Mouse (Mus musculus): ENCODE measurements around the gene Grm4. TPM values are rescaled to one million over a fixed set of nuclear protein-coding genes. Genes with fewer than 3 reads are reported as not detected.

Grm4 gene
- polyA plus RNA-seq, 1 experiment: 0.81 TPM

- H3K27ac ChIP-seq (ENCODE audit: control insufficient read depth, insufficient read depth, low read depth, low read length): no peak overlapping the region
- H3K4me1 ChIP-seq (ENCODE audit: control insufficient read depth, insufficient read depth, low read length): no peaks in the 10 kb centered on the region
- no peak for TF ChIP-seq POLR2A (IDR thresholded peaks at IDR 0.05; ENCODE audit: control insufficient read depth, low read depth, low read length)
- TF ChIP-seq CTCF (IDR thresholded peaks at IDR 0.05; ENCODE audit: control insufficient read depth, insufficient read depth, insufficient replicate concordance, low read depth, low read length): no peak
- peak overlapping the region; percentile 79 for H3K4me3 ChIP-seq (ENCODE audit: control insufficient read depth, low read depth, low read length)
- H3K36me3 ChIP-seq (ENCODE audit: control insufficient read depth, insufficient read depth, low read length): no peaks in the 10 kb centered on the region
- no peaks in the 10 kb centered on the region for H3K27me3 ChIP-seq (ENCODE audit: control insufficient read depth, insufficient read depth, low read length)
These were observed 61.2 kb downstream of the Grm4 start for GRCm38 (mm10) chr17:27459979-27460378.

GRCm38 (mm10) chr17:27459241-27459640, 62.0 kb downstream of the Grm4 start:
- Histone ChIP-seq H3K4me1 (ENCODE audit: control insufficient read depth, insufficient read depth, low read length) (no peaks in the 10 kb centered on the region), H3K27ac (ENCODE audit: control insufficient read depth, insufficient read depth, low read depth, low read length) (no peak overlapping the region), H3K4me3 (ENCODE audit: control insufficient read depth, low read depth, low read length) (peak overlapping the region; percentile 79), H3K27me3 (ENCODE audit: control insufficient read depth, insufficient read depth, low read length) (no peaks in the 10 kb centered on the region), H3K36me3 (ENCODE audit: control insufficient read depth, insufficient read depth, low read length) (no peaks in the 10 kb centered on the region)
- TF ChIP-seq CTCF (IDR thresholded peaks at IDR 0.05; ENCODE audit: control insufficient read depth, insufficient read depth, insufficient replicate concordance, low read depth, low read length) (no peak), POLR2A (IDR thresholded peaks at IDR 0.05; ENCODE audit: control insufficient read depth, low read depth, low read length) (no peak)

GRCm38 (mm10) chr17:27457863-27458494, 63.2 kb downstream of the Grm4 start:
- Histone ChIP-seq H3K27ac (ENCODE audit: control insufficient read depth, insufficient read depth, low read depth, low read length) (no peak overlapping the region), H3K27me3 (ENCODE audit: control insufficient read depth, insufficient read depth, low read length) (no peaks in the 10 kb centered on the region), H3K4me1 (ENCODE audit: control insufficient read depth, insufficient read depth, low read length) (no peaks in the 10 kb centered on the region), H3K4me3 (ENCODE audit: control insufficient read depth, low read depth, low read length) (no peak overlapping the region), H3K36me3 (ENCODE audit: control insufficient read depth, insufficient read depth, low read length) (no peaks in the 10 kb centered on the region)
- TF ChIP-seq POLR2A (IDR thresholded peaks at IDR 0.05; ENCODE audit: control insufficient read depth, low read depth, low read length) (no peak), CTCF (IDR thresholded peaks at IDR 0.05; ENCODE audit: control insufficient read depth, insufficient read depth, insufficient replicate concordance, low read depth, low read length) (no peak)

GRCm38 (mm10) chr17:27457038-27457577, 64.1 kb downstream of the Grm4 start:
- TF ChIP-seq POLR2A (IDR thresholded peaks at IDR 0.05; ENCODE audit: control insufficient read depth, low read depth, low read length) (no peak), CTCF (IDR thresholded peaks at IDR 0.05; ENCODE audit: control insufficient read depth, insufficient read depth, insufficient replicate concordance, low read depth, low read length) (no peak)
- Histone ChIP-seq H3K4me1 (ENCODE audit: control insufficient read depth, insufficient read depth, low read length) (no peaks in the 10 kb centered on the region), H3K27ac (ENCODE audit: control insufficient read depth, insufficient read depth, low read depth, low read length) (no peak overlapping the region)

GRCm38 (mm10) chr17:27456364-27456763, 64.8 kb downstream of the Grm4 start:
- H3K27me3 ChIP-seq (ENCODE audit: control insufficient read depth, insufficient read depth, low read length): no peaks in the 10 kb centered on the region
- H3K4me1 ChIP-seq (ENCODE audit: control insufficient read depth, insufficient read depth, low read length): no peaks in the 10 kb centered on the region
- TF ChIP-seq CTCF (IDR thresholded peaks at IDR 0.05; ENCODE audit: control insufficient read depth, insufficient read depth, insufficient replicate concordance, low read depth, low read length) (no peak), POLR2A (IDR thresholded peaks at IDR 0.05; ENCODE audit: control insufficient read depth, low read depth, low read length) (no peak)
- no peak overlapping the region for H3K27ac ChIP-seq (ENCODE audit: control insufficient read depth, insufficient read depth, low read depth, low read length)
- H3K36me3 ChIP-seq (ENCODE audit: control insufficient read depth, insufficient read depth, low read length): no peaks in the 10 kb centered on the region
- H3K4me3 ChIP-seq (ENCODE audit: control insufficient read depth, low read depth, low read length): no peak overlapping the region

More at GRCm38 (mm10) chr17:27457038-27457577, 64.1 kb downstream of the Grm4 start:
- no peaks in the 10 kb centered on the region for H3K27me3 ChIP-seq (ENCODE audit: control insufficient read depth, insufficient read depth, low read length)
- H3K36me3 ChIP-seq (ENCODE audit: control insufficient read depth, insufficient read depth, low read length): no peaks in the 10 kb centered on the region
- no peak overlapping the region for H3K4me3 ChIP-seq (ENCODE audit: control insufficient read depth, low read depth, low read length)

GRCm38 (mm10) chr17:27455012-27455784, 66.0 kb downstream of the Grm4 start:
- H3K27me3 ChIP-seq (ENCODE audit: control insufficient read depth, insufficient read depth, low read length): no peaks in the 10 kb centered on the region
- H3K27ac ChIP-seq (ENCODE audit: control insufficient read depth, insufficient read depth, low read depth, low read length): no peak overlapping the region
- TF ChIP-seq POLR2A (IDR thresholded peaks at IDR 0.05; ENCODE audit: control insufficient read depth, low read depth, low read length): no peak
- TF ChIP-seq CTCF (IDR thresholded peaks at IDR 0.05; ENCODE audit: control insufficient read depth, insufficient read depth, insufficient replicate concordance, low read depth, low read length): no peak
- H3K4me1 ChIP-seq (ENCODE audit: control insufficient read depth, insufficient read depth, low read length): no peaks in the 10 kb centered on the region
- H3K4me3 ChIP-seq (ENCODE audit: control insufficient read depth, low read depth, low read length): peak overlapping the region; percentile 24; the same call in 1 of the 2 replicates
- H3K36me3 ChIP-seq (ENCODE audit: control insufficient read depth, insufficient read depth, low read length): no peaks in the 10 kb centered on the region

DNA sequence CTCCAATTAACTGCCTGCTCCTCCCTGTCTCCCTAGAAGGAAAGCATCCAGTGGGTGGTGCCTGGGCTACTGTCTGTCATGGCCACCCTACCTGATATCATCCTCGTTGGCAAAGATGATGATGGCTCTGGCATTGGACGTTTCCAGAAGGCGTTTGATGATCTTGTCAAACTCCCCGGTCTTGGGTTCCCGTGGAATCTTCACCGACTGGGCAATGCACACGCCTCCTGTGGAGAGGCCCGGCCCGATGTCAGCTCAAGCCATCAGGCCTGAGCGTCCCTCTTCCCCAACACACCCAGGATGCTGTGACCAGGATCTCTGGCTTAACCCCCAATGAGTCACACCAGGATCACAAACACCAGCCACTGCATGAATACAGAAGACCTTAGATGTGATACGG, 66.8 kb downstream of the Grm4 start:
- TF ChIP-seq POLR2A (IDR thresholded peaks at IDR 0.05; ENCODE audit: control insufficient read depth, low read depth, low read length) (no peak), CTCF (IDR thresholded peaks at IDR 0.05; ENCODE audit: control insufficient read depth, insufficient read depth, insufficient replicate concordance, low read depth, low read length) (no peak)
- H3K4me1 ChIP-seq (ENCODE audit: control insufficient read depth, insufficient read depth, low read length): no peaks in the 10 kb centered on the region
- H3K4me3 ChIP-seq (ENCODE audit: control insufficient read depth, low read depth, low read length): no peak overlapping the region
- no peaks in the 10 kb centered on the region for H3K36me3 ChIP-seq (ENCODE audit: control insufficient read depth, insufficient read depth, low read length)
- H3K27ac ChIP-seq (ENCODE audit: control insufficient read depth, insufficient read depth, low read depth, low read length): no peak overlapping the region
- H3K27me3 ChIP-seq (ENCODE audit: control insufficient read depth, insufficient read depth, low read length): no peaks in the 10 kb centered on the region
